Mouse (Mus musculus) skeletal muscle tissue, postnatal 0 days (tissue): ENCODE measurements around the gene Akt1s1. TPM values are rescaled to one million over a fixed set of nuclear protein-coding genes. Genes with fewer than 3 reads are reported as not detected.

Experiments
- microRNA counts: library from miRNA; unstranded; fragments of <30 nt; microRNA quantifications from one replicate; lab custom pipeline; 2015
- microRNA-seq, 2 experiments: library from miRNA; unstranded; fragments of <30 nt; microRNA quantifications; one replicate each; pipeline ENCODE4; 2016
- polyA plus RNA-seq: library from polyadenylated mRNA; unstranded; fragments of >200 nt; fragmentation: Nextera tagmentation; extraction: Ambion mirVana; gene quantifications from 2 replicates; pipeline ENCODE4 v1.2.1, GENCODE M21; 2015

Akt1s1 gene
- polyA plus RNA-seq, result 113 and 122 TPM in 2 replicates

DNA sequence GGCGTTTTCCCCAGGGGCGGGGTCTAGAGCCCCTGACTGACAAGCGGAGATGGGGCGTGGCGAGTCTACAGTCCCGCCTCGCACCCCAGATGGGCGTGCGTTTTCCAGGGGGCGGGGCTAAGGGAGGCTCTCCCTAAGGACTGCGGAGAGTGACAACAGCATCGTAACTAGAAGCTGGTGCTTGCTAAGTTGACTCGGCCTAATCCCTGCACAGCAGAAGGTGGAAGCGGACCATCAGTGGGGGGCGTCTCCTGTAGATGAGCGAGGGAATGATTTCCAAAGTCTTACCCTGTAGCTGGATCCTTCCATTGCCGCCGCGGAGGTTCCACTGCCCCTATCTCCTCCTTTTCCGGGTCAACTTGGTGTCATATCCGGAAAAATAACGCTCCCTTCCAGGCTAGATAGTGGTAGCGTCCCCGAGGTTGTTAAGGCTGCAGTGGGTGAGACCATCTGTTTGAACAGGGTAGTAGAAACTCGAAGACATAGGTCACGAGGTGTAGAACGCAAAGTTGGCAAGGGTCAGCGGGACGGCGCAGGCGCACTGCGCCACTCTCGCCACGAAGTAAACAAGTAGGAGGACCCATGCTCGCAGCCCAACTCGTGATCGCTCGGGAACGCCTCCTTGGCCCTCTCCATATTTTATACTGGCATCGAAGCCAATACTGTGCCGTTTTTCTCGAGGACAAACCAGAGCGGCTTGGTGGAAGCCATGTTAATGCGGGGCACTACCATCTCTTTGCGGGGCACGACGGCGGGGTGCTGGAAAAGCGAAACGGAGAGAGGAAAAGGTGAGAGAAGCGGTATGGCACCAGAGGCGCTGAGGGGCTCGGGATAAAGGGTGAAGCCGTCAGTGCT lies at the start of gene Akt1s1, which contains the start of gene Tbc1d17:
Gene Akt1s1 (plus strand): TSS at position 431 of the 855 bp plus-strand sequence.
Gene Tbc1d17 (minus strand): TSS at position 519 of the 855 bp plus-strand sequence.

DNA sequence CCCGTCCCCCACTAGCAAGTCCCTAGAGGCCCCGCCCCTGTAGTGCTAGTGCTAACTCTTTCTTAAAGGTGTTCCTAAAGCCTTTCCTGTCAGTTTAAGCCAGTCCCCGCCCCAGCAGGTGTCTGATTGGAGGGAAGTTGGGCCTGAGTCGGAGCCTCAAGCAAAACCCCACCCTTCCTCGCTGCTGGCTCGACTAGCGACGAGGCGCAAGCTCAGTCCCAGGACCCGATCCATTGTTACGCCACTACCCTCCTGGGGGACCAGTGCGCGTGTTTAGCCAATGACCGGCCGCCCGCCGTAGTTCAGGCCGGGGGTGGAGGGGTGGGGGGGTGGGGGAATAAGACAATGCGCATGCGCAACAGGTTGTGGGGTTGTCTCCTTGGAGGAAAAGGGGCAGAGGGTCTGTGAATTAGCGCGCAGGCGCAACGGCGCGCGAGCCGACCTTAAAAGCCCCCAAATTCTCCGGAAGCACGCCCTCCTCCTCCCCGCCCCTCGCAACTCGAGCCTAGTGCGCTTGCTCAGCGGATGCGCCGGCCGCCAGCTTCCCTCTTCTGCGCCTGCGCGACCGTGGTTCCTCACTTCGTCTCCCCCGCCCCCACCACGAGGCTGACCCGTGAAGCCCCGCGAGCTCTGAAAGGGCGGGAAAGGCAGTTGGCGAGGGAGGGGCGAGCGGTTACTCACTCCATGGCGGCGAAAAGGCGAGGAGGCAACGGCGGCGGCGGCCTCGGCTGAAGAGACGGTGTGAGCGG lies 32.9 kb upstream of the Akt1s1 start, which contains the start of the genes Nup62 and Il4i1:
Gene Nup62 (plus strand): TSS at position 368 of the 749 bp plus-strand sequence.
Gene Il4i1 (plus strand): TSS at position 667 of the 749 bp plus-strand sequence.

DNA sequence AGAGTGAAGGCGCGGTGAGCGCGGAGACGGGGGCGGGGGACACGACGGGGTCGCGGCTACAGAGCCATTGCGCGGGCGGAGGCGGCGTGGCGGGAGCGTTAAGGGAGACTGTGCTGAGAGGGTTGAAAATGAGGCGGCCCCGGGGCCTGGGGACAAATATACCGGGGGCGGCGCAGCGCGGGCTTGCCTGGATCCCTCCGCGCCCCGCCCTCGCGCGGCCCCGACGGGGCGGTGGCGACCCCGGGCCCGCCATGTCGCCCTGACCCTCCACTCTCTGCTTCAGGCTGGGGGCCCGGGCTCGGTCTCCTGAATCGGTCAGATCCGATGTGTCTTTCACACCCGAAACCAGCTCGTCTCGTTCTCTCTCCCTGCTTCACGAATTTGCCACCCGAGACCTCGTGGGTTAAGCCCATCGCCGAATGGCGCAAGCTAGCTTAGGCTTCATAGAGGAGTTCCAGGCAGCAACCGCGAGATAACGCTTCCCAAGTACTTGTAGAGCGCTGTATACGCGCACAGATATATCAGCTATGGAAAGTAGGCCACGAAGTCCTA lies 32.2 kb upstream of the Akt1s1 start, which contains the start of gene Atf5:
Gene Atf5 (minus strand): TSS at position 189 of the 552 bp plus-strand sequence.

DNA sequence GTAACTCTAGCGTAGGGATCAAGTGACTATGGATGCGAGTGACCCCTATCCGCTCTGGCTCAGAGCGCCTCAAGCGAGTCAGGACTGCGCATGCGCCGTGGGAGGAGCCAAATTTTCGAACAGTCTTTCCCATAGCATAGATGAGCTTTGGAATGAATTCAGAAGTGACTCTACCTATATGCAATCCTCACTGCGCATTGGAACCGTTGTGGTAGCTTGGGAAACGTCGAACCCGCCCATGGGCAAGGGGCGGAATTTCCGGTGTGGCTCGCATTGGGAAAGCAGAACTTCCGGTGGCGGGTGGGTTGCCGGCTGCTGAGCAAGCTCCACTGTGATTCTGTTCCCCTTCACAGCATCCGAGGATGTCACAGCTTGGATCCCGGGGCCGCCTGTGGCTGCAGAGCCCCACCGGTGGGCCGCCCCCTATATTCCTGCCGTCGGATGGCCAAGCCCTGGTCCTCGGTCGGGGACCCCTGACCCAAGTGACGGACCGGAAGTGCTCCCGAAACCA lies 8.3 kb downstream of the Akt1s1 start, which contains the start of gene Pnkp:
Gene Pnkp (plus strand): TSS at position 98 of the 511 bp plus-strand sequence.

DNA sequence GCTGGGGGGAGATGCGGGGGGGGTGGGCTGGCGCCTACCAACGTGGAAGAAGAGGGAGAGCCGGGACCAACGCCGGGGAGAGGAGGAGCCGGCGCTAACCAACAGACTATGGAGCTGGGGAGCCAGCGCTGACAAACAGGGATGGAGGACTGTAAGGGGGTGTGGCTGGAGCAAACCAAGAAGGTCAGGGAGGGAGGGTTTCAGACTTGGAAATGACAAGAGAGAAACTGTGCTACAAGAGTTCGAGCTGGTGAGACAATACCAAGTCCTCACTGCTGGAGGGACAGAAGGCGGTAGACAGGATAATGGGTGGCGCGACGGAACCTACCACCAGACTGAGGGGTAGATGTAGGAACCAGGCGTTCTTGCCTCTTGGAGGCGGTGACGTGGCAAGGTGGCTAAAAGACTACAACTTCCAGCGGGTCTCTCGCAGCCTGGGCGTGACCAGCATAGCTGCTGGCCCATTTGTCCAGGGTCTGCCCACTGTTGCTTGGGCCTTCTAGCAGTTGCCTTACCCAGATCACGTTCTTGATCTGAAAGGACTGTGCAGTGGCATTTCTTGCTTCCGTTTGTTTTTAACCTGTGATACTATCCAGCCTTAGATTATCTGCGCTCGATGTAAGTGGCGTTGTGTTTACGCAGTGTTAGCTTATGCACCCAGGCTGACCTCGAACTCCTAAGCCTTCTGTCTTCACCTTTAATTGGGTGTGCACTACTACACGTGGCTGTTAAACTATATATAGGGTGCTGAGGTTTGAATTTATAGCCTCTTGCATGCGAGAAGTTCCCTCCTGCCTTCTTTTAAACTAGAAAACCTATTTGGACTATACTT lies 21.1 kb downstream of the Akt1s1 start, which contains the start of gene Ptov1:
Gene Ptov1 (minus strand): TSS at position 92 of the 832 bp plus-strand sequence.

DNA sequence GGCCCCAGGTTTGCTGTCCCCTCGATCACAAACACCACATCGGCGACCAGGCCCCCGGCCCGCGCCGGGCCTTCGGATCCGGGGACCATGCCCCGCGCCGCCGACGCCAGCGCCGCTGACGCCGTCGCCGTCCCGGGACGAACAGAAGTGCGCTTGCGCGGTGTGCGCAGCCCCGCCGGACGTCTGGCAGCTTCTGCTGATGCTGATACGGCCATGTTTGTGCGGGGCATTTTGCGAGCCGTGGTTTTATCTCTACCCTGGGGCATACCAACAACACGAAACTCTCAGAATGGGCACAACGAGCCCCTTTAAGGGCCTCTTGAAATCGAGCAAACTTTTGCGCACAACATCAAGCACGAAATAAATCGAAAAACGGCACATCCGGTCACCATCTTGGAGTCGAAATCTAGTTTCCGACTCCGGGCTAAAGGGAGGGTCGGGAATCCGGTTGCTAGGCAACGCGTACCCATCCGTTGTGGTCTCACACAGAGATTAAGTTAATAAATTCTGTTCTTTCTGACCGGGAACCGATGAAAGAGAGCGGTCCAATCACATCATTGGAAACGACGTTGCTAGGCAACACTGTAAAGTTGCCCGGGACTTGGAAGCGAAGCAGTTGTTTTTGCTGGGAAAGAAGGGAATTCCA lies 43.6 kb downstream of the Akt1s1 start, which contains the start of gene Med25:
Gene Med25 (minus strand): TSS at position 437 of the 646 bp plus-strand sequence.

DNA sequence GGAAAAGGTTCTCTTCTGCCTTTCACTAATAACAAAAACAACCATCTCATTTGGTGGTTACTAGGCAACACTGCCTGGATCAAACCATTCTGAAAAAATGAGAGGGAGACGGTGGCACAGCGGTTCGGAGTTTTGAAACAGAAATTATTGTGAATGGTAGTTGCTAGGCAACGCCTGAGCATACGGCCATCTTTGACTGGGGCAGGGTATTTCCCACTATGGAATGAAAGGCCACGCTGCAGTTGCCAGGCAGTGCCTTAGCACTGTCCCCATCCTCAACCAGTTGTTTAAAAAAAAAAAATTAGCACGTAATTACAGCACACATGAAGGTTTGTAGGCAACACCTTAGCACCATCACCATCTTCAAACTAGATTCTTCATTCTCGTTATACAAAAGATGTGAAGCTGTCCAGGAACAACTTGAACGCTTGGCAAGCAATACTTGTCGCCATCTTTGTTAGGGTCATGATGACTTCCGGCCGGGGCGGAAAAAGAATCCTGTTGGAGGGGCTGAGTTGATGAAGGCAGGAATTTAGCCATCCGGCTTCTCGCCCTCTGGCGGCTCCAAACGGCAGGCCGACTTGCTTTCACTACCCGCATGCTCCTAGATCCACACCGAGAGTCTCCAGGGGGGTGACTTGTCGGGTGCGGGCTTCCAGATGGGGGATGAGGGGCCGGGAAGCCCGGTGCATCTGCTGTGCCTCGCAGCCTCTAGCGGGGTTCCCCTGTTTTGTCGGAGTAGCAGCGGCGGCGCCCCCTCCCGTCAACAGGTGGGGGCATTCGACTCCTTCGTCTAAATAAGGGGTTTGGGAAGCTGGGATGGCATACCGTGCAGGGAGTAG lies 47.0 kb downstream of the Akt1s1 start, which contains the start of gene Fuz:
Gene Fuz (plus strand): TSS at position 487 of the 842 bp plus-strand sequence.

MicroRNAs within 50 kb of the gene (microRNA counts, 519-probe panel; counts per million panel counts)
- microRNA mmu-miR-707 (lab: Ali Mortazavi, UCI), result 296 counts per million, percentile 58 among the panel's probes with 10 or more counts

Small RNA genes within 50 kb of the gene (microRNA-seq; reads per million reads assigned to microRNA genes)
- gene Mir707, result 0 reads per million in 2 experiments

Other genes with a start within 250 kb of the Akt1s1 start
- gene Myh14, start 178.1 kb upstream of the Akt1s1 start, polyA plus RNA-seq, result 2.8 and 3.5 TPM in 2 replicates
- gene Izumo2, start 140.2 kb upstream of the Akt1s1 start, polyA plus RNA-seq, result not detected in 2 replicates
- gene Vrk3, start 100.6 kb upstream of the Akt1s1 start, polyA plus RNA-seq, result 19.5 and 19.6 TPM in 2 replicates
- gene Zfp473, start 97.9 kb upstream of the Akt1s1 start, polyA plus RNA-seq, result 0.09 and 0.21 TPM in 2 replicates
- 35.6 and 36.2 TPM in 2 replicates for gene Nup62, start 32.9 kb upstream of the Akt1s1 start, polyA plus RNA-seq
- gene Il4i1, start 32.6 kb upstream of the Akt1s1 start, polyA plus RNA-seq, result 1.1 and 1.4 TPM in 2 replicates
- 5.4 and 7.6 TPM in 2 replicates for gene Atf5, start 32.3 kb upstream of the Akt1s1 start, polyA plus RNA-seq
- gene Tbc1d17, start 88 bp downstream of the Akt1s1 start, polyA plus RNA-seq, result 69.5 and 72.2 TPM in 2 replicates
- 20.1 and 24.8 TPM in 2 replicates for gene Pnkp, start 8.1 kb downstream of the Akt1s1 start, polyA plus RNA-seq
- 285 and 322 TPM in 2 replicates for gene Ptov1, start 20.8 kb downstream of the Akt1s1 start, polyA plus RNA-seq
- 58.9 and 61.2 TPM in 2 replicates for gene Med25, start 43.7 kb downstream of the Akt1s1 start, polyA plus RNA-seq
- 17.2 and 18.5 TPM in 2 replicates for gene Fuz, start 47.1 kb downstream of the Akt1s1 start, polyA plus RNA-seq
- 39.7 and 41.5 TPM in 2 replicates for gene Ap2a1, start 80.5 kb downstream of the Akt1s1 start, polyA plus RNA-seq
- gene Tsks, start 94.2 kb downstream of the Akt1s1 start, polyA plus RNA-seq, result 0.10 and 0.15 TPM in 2 replicates
- 7.1 and 8.2 TPM in 2 replicates for gene Cpt1c, start 125.9 kb downstream of the Akt1s1 start, polyA plus RNA-seq
- 287 and 322 TPM in 2 replicates for gene Prmt1, start 137.6 kb downstream of the Akt1s1 start, polyA plus RNA-seq
- 46.8 and 50.0 TPM in 2 replicates for gene Irf3, start 148.7 kb downstream of the Akt1s1 start, polyA plus RNA-seq
- gene Bcl2l12, start 149.7 kb downstream of the Akt1s1 start, polyA plus RNA-seq, result 24.3 and 26.6 TPM in 2 replicates
- 19.9 and 21.5 TPM in 2 replicates for gene Scaf1, start 167.4 kb downstream of the Akt1s1 start, polyA plus RNA-seq
- 165 and 172 TPM in 2 replicates for gene Rras, start 169.0 kb downstream of the Akt1s1 start, polyA plus RNA-seq
- 5.4 and 6.6 TPM in 2 replicates for gene Prr12, start 203.9 kb downstream of the Akt1s1 start, polyA plus RNA-seq
- gene Nosip, start 213.4 kb downstream of the Akt1s1 start, polyA plus RNA-seq, result 44.0 and 45.1 TPM in 2 replicates
- gene Prrg2, start 213.7 kb downstream of the Akt1s1 start, polyA plus RNA-seq, result 20.2 and 23.5 TPM in 2 replicates
- 177 and 263 TPM in 2 replicates for gene Rcn3, start 243.2 kb downstream of the Akt1s1 start, polyA plus RNA-seq